Mouse (Mus musculus) brain, embryonic 14.5 days (tissue): Measurements from ENCODE around the gene Fam78a.

Experiments
- CTCF ChIP-seq: fragments of 200-500 bp; IDR thresholded peaks from 2 replicates; pipeline ENCODE4 v1.5.1; 2012; ENCODE audit warnings: inconsistent platforms, mild to moderate bottlenecking, moderate library complexity, borderline replicate concordance; ENCODE audit not compliant: insufficient read depth, insufficient read length; ENCODE audit errors: extremely low read depth
- POLR2A ChIP-seq: fragments of 200-500 bp; IDR thresholded peaks from 2 replicates; pipeline ENCODE4 v1.6.1; 2012; ENCODE audit warnings: mild to moderate bottlenecking, inconsistent platforms, borderline replicate concordance; ENCODE audit not compliant: poor library complexity, insufficient read depth, insufficient read length, severe bottlenecking; ENCODE audit errors: extremely low read depth

DNA sequence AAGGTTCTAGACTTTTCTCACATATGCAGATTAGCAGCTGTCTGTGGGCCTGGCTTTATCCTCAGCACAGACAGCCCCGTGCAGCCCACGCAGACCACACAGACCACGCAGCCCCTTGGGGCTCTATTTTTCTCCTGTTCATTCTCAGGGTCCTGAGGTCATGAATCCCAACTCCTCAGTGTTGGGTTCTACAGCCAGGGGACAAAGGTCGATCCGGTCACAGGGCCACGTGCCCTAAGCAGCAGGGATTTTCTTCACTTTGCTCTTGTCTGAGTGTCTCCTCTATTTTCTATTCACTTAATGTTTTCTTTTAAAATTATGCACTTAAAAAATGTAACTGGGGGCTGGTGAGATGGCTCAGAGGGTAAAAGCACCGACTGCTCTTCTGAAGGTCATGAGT lies 9.3 kb downstream of the Fam78a start:
- TF ChIP-seq CTCF (no peak), POLR2A (no peak)
